Mouse (Mus musculus) gastrocnemius, postnatal 25 days (tissue): ENCODE data around the gene Sbsn. TPM values are rescaled to one million over a fixed set of nuclear protein-coding genes. Genes with fewer than 3 reads are reported as not detected.
A peak's percentile ranks its signal among the peaks of the same experiment; 100 is the strongest.
"Not testable (repeated sequence)": the region's sequence is repeated elsewhere in the genome, so short reads cannot be mapped to it uniquely, and the experiment has no call there.

Source experiments
- DNase-seq: peaks from one replicate; pipeline ENCODE4 v3.0.0; 2022
- long read RNA-seq, 2 experiments: library from polyadenylated mRNA; stranded (forward); transcript quantifications; one replicate each; pipeline ENCODE4 v2.0.0; 2021
- total RNA-seq, 2 experiments: library from RNA; stranded (reverse); gene quantifications; 1 replicate in 1 of 2; 2 replicates in 1 of 2; pipeline ENCODE4 v1.2.3; 2021

Gene Sbsn
- 1 to 10 TPM; 2.3 to 5.6 TPM for total RNA-seq
- long read RNA-seq, experiment 1, partial matches to known transcripts: 0 of 4 reads
- long read RNA-seq, experiment 1, other reads (novel, unspliced or antisense): 0 of 4 reads
- long read RNA-seq, experiment 2, partial matches to known transcripts: 0 of 2 reads
- long read RNA-seq, experiment 2, other reads (novel, unspliced or antisense): 0 of 2 reads

- no peak for DNase-seq
Observed at GRCm38 (mm10) chr7:30751086-30751669, at the start of gene Sbsn. TSS of gene Sbsn (plus strand) at chr7:30751471.

- DNase-seq: no peak
Observed at GRCm38 (mm10) chr7:30706214-30706882, 44.9 kb upstream of the Sbsn start.

GRCm38 (mm10) chr7:30707441-30707840 is 43.8 kb upstream of the Sbsn start:
- DNase-seq: no peak

GRCm38 (mm10) chr7:30711942-30712341 is 39.3 kb upstream of the Sbsn start, which contains the start of gene Atp4a:
TSS of gene Atp4a (plus strand) at chr7:30712209.
- no peak for DNase-seq

- DNase-seq: peak; percentile 43
Observed at GRCm38 (mm10) chr7:30717006-30717715, 34.1 kb upstream of the Sbsn start.

- no peak for DNase-seq
Observed at GRCm38 (mm10) chr7:30717716-30718046, 33.6 kb upstream of the Sbsn start.

- DNase-seq: no peak
Observed at GRCm38 (mm10) chr7:30719669-30720068, 31.6 kb upstream of the Sbsn start.

- DNase-seq: no peak
Observed at GRCm38 (mm10) chr7:30721286-30721685, 30.0 kb upstream of the Sbsn start.

- DNase-seq: no peak
Observed at GRCm38 (mm10) chr7:30723274-30723953, 27.9 kb upstream of the Sbsn start.

GRCm38 (mm10) chr7:30728214-30728613 is 23.1 kb upstream of the Sbsn start:
- no peak for DNase-seq

GRCm38 (mm10) chr7:30728739-30729395 is 22.4 kb upstream of the Sbsn start:
- no peak for DNase-seq

GRCm38 (mm10) chr7:30729396-30730063 is 21.7 kb upstream of the Sbsn start, which contains the start of gene Tmem147:
TSS of gene Tmem147 (minus strand) at chr7:30729540.
- peak; percentile 93 for DNase-seq

- not testable (repeated sequence) for DNase-seq
Observed at GRCm38 (mm10) chr7:30730064-30730722, 21.1 kb upstream of the Sbsn start.

- DNase-seq: no peak
Observed at GRCm38 (mm10) chr7:30736211-30736610, 15.1 kb upstream of the Sbsn start.

GRCm38 (mm10) chr7:30742570-30742969 is 8.7 kb upstream of the Sbsn start:
- not testable (repeated sequence) for DNase-seq

GRCm38 (mm10) chr7:30743617-30744016 is 7.7 kb upstream of the Sbsn start, which contains the start of gene Gapdhs:
TSS of gene Gapdhs (minus strand) at chr7:30743681.
- DNase-seq: not testable (repeated sequence)

- DNase-seq: no peak
Observed at GRCm38 (mm10) chr7:30744022-30744598, 7.2 kb upstream of the Sbsn start.

- DNase-seq: no peak
Observed at GRCm38 (mm10) chr7:30747525-30748204, 3.6 kb upstream of the Sbsn start.

- no peak for DNase-seq
Observed at GRCm38 (mm10) chr7:30749824-30750606, 1.3 kb upstream of the Sbsn start.
